Mouse (Mus musculus) kidney, embryonic 16.5 days (tissue): ENCODE results near the gene Des. TPM values are rescaled to one million over a fixed set of nuclear protein-coding genes. Genes with fewer than 3 reads are reported as not detected.
A peak's percentile ranks its signal among the peaks of the same experiment; 100 is the strongest.

Experiments used
- ATAC-seq: fragments of 200-750 bp; cut with Nextera tagmentation; 2 replicates; pipeline ENCODE4 v1.8.0; 2017; ENCODE audit warnings: moderate TSS enrichment; ENCODE audit not compliant: low FRiP score, low TSS enrichment
- H3K27ac ChIP-seq: fragments of 300-500 bp; sonication (generic); 2 replicates; pipeline ENCODE4 v1.5.1; 2014; ENCODE audit warnings: low read length
- H3K27me3 ChIP-seq: fragments of 300-500 bp; sonication (generic); 2 replicates; pipeline ENCODE4 v1.6.1; 2014; ENCODE audit warnings: low read length, control low read depth, mixed read lengths; ENCODE audit not compliant: insufficient read depth
- H3K36me3 ChIP-seq: fragments of 300-500 bp; sonication (generic); 2 replicates; pipeline ENCODE4 v1.6.1; 2014; ENCODE audit warnings: low read length, control low read depth, mixed read lengths; ENCODE audit not compliant: insufficient read depth
- H3K4me1 ChIP-seq: fragments of 300-500 bp; sonication (generic); 2 replicates; pipeline ENCODE4 v1.6.1; 2014; ENCODE audit warnings: low read length, control low read depth, mixed read lengths; ENCODE audit not compliant: insufficient read depth
- H3K4me2 ChIP-seq: fragments of 300-500 bp; sonication (generic); replicated peaks from 2 replicates; pipeline ENCODE4 v1.6.1; 2014; ENCODE audit warnings: low read depth, low read length
- H3K4me3 ChIP-seq: fragments of 300-500 bp; sonication (generic); 2 replicates; pipeline ENCODE4 v1.5.1; 2014; ENCODE audit warnings: mild to moderate bottlenecking, low read length
- H3K9ac ChIP-seq: fragments of 300-500 bp; sonication (generic); replicated peaks from 2 replicates; pipeline ENCODE4 v1.6.1; 2014; ENCODE audit warnings: low read length
- H3K9me3 ChIP-seq: fragments of 300-500 bp; sonication (generic); 2 replicates; pipeline ENCODE4 v1.6.1; 2016; ENCODE audit warnings: low read length, control low read depth
- WGBS: fragments of 180-500 bp; shearing (Covaris S2); extraction: QIAGEN DNeasy Blood & Tissue Kit; methylation state at CpG from one replicate; pipeline ENCODE4 v1.1.7; 2014; 5-methylcytosine and 5-hydroxymethylcytosine counted together
- polyA plus RNA-seq: library from polyadenylated mRNA; unstranded; fragments of >200 nt; fragmentation: Nextera tagmentation; extraction: Ambion mirVana; gene quantifications from 2 replicates; pipeline ENCODE4 v1.2.1, GENCODE M21; 2015

The Des gene
- polyA plus RNA-seq, 1 experiment from 2014 or later: 53.6 TPM

- no peak overlapping the region for H3K4me2 ChIP-seq
- no peak overlapping the region for H3K4me3 ChIP-seq
- 84% methylated on average over 10 of the region's 10 CpGs for WGBS
- H3K9ac ChIP-seq: no peak overlapping the region
- peaks cover 12% of the 10 kb centered on the region for H3K4me1 ChIP-seq
- ATAC-seq: no peak
- no peak overlapping the region for H3K27ac ChIP-seq
- peaks cover 6% of the 10 kb centered on the region; the same call in 1 of the 2 replicates for H3K36me3 ChIP-seq
- no peaks in the 10 kb centered on the region for H3K9me3 ChIP-seq
- H3K27me3 ChIP-seq: no peaks in the 10 kb centered on the region
Measured at GRCm38 (mm10) chr1:75319166-75319565, 41.0 kb upstream of the Des start.

GRCm38 (mm10) chr1:75327461-75327860, 32.7 kb upstream of the Des start:
- Histone ChIP-seq H3K4me1 (no peaks in the 10 kb centered on the region), H3K36me3 (no peaks in the 10 kb centered on the region), H3K27me3 (no peaks in the 10 kb centered on the region), H3K4me2 (no peak overlapping the region), H3K4me3 (no peak overlapping the region), H3K9ac (no peak overlapping the region), H3K27ac (no peak overlapping the region), H3K9me3 (no peaks in the 10 kb centered on the region)
- no peak for ATAC-seq

- Histone ChIP-seq H3K9me3 (no peaks in the 10 kb centered on the region), H3K4me3 (no peak overlapping the region), H3K27me3 (no peaks in the 10 kb centered on the region), H3K4me1 (peaks cover 2% of the 10 kb centered on the region; the same call in 1 of the 2 replicates), H3K36me3 (no peaks in the 10 kb centered on the region), H3K27ac (no peak overlapping the region), H3K9ac (no peak overlapping the region), H3K4me2 (no peak overlapping the region)
- 84% methylated on average over 1 of the region's 1 CpGs for WGBS
- no peak for ATAC-seq
Measured at GRCm38 (mm10) chr1:75331271-75331670, 28.9 kb upstream of the Des start.

GRCm38 (mm10) chr1:75336461-75336860, 23.7 kb upstream of the Des start:
- 31% methylated on average over 3 of the region's 3 CpGs for WGBS
- no peak for ATAC-seq

GRCm38 (mm10) chr1:75337097-75337496, 23.0 kb upstream of the Des start:
- no peaks in the 10 kb centered on the region for H3K27me3 ChIP-seq
- H3K4me3 ChIP-seq: no peak overlapping the region
- H3K9me3 ChIP-seq: no peaks in the 10 kb centered on the region
- no peak for ATAC-seq
- no peak overlapping the region for H3K9ac ChIP-seq
- H3K27ac ChIP-seq: no peak overlapping the region
- no peaks in the 10 kb centered on the region for H3K36me3 ChIP-seq
- peaks cover 30% of the 10 kb centered on the region for H3K4me1 ChIP-seq
- H3K4me2 ChIP-seq: no peak overlapping the region
- WGBS: 63% methylated on average over 9 of the region's 9 CpGs

More at GRCm38 (mm10) chr1:75336461-75336860, 23.7 kb upstream of the Des start:
- Histone ChIP-seq H3K9me3 (no peaks in the 10 kb centered on the region), H3K4me1 (peaks cover 30% of the 10 kb centered on the region), H3K36me3 (no peaks in the 10 kb centered on the region), H3K9ac (no peak overlapping the region), H3K27ac (no peak overlapping the region), H3K27me3 (no peaks in the 10 kb centered on the region), H3K4me3 (no peak overlapping the region), H3K4me2 (no peak overlapping the region)

- Histone ChIP-seq H3K4me2 (peak overlapping the region; percentile 43), H3K4me3 (no peak overlapping the region), H3K9ac (peak overlapping the region; percentile 50), H3K36me3 (no peaks in the 10 kb centered on the region), H3K4me1 (peaks cover 30% of the 10 kb centered on the region), H3K27ac (peak overlapping the region; percentile 77; the same call in 1 of the 2 replicates), H3K9me3 (no peaks in the 10 kb centered on the region), H3K27me3 (no peaks in the 10 kb centered on the region)
- peak; percentile 59 for ATAC-seq
- WGBS: 6% methylated on average over 11 of the region's 11 CpGs
Measured at GRCm38 (mm10) chr1:75338091-75338694, 21.9 kb upstream of the Des start.

- 17% methylated on average over 9 of the region's 9 CpGs for WGBS
- peaks cover 41% of the 10 kb centered on the region for H3K4me1 ChIP-seq
- ATAC-seq: no peak
- H3K9me3 ChIP-seq: no peaks in the 10 kb centered on the region
- peak overlapping the region; percentile 9; the same call in 1 of the 2 replicates for H3K9ac ChIP-seq
- no peak overlapping the region for H3K4me2 ChIP-seq
- no peaks in the 10 kb centered on the region for H3K36me3 ChIP-seq
- H3K4me3 ChIP-seq: no peak overlapping the region
- no peaks in the 10 kb centered on the region for H3K27me3 ChIP-seq
- H3K27ac ChIP-seq: no peak overlapping the region
Measured at GRCm38 (mm10) chr1:75339337-75339736, 20.8 kb upstream of the Des start.

GRCm38 (mm10) chr1:75340519-75340918, 19.6 kb upstream of the Des start:
- 84% methylated on average over 2 of the region's 2 CpGs for WGBS
- peaks cover 53% of the 10 kb centered on the region for H3K4me1 ChIP-seq
- H3K4me3 ChIP-seq: no peak overlapping the region
- no peak overlapping the region for H3K27ac ChIP-seq
- no peak overlapping the region for H3K9ac ChIP-seq
- no peaks in the 10 kb centered on the region for H3K36me3 ChIP-seq
- H3K9me3 ChIP-seq: no peaks in the 10 kb centered on the region
- no peaks in the 10 kb centered on the region for H3K27me3 ChIP-seq
- no peak for ATAC-seq
- no peak overlapping the region for H3K4me2 ChIP-seq

- WGBS: under 1% methylated on average over 8 of the region's 8 CpGs
- H3K9ac ChIP-seq: no peak overlapping the region
- H3K9me3 ChIP-seq: no peaks in the 10 kb centered on the region
- H3K36me3 ChIP-seq: no peaks in the 10 kb centered on the region
- H3K27ac ChIP-seq: no peak overlapping the region
- ATAC-seq: no peak
- H3K4me2 ChIP-seq: no peak overlapping the region
- peaks cover 46% of the 10 kb centered on the region for H3K4me1 ChIP-seq
- no peak overlapping the region for H3K4me3 ChIP-seq
- H3K27me3 ChIP-seq: no peaks in the 10 kb centered on the region
Measured at GRCm38 (mm10) chr1:75342874-75343416, 17.2 kb upstream of the Des start.

- H3K27me3 ChIP-seq: no peaks in the 10 kb centered on the region
- H3K27ac ChIP-seq: peak overlapping the region; percentile 93
- peak; percentile 76 for ATAC-seq
- 5% methylated on average over 15 of the region's 15 CpGs for WGBS
- H3K4me1 ChIP-seq: peaks cover 35% of the 10 kb centered on the region
- H3K4me2 ChIP-seq: peak overlapping the region; percentile 47
- no peak overlapping the region for H3K4me3 ChIP-seq
- peak overlapping the region; percentile 51 for H3K9ac ChIP-seq
- H3K36me3 ChIP-seq: no peaks in the 10 kb centered on the region
- H3K9me3 ChIP-seq: no peaks in the 10 kb centered on the region
Measured at GRCm38 (mm10) chr1:75344291-75345035, 15.7 kb upstream of the Des start.
